Mouse (Mus musculus): ENCODE results near the gene Tnfsf9.
"Not testable (repeated sequence)": the region's sequence is repeated elsewhere in the genome, so short reads cannot be mapped to it uniquely, and the experiment has no call there.

Tnfsf9 gene

DNA sequence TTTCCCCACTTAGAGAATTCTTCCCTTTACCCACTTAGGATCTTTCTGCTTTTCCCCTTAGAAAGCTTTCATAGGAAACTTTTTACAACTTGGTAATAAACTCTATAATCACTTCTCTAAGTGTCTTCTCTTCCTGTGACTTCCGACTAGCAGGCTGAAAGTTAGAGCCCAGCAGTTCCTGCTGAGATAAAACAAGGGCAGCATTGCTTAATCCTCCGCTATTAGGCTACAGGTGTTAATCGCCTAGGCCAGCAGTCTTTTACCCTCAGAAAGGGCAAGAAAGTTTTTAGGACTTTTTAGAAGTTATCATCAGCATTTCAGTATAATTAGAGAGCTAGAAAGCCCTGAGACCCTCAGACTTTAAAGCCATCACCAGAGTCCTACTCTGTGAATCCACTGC is 28.9 kb downstream of the Tnfsf9 start:
- not testable (repeated sequence) for DNase-seq (ENCODE audit: low spot score in 2 of 2)

DNA sequence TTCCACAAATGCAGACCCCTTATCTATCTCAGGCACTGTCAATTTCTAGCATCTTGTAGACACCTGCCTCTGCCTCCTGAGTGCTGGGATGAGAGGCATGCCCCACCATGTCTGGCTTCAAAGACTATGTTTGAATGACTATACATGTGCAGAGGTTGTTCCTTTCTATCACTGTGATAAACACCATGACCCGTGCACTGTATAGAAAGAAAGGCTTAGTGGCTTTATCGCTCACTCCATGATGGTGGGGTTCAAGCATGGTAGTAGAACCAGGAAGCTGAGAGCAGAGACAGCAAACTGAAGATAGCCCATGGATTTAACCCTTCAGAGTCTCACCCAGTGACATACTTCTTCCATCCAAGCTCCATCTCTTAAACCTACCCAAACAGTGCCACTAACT is 29.6 kb downstream of the Tnfsf9 start:
- DNase-seq (ENCODE audit: low spot score in 2 of 2), result no peak

- DNase-seq (ENCODE audit: low spot score in 2 of 2), result no peak
These were observed 30.5 kb downstream of the Tnfsf9 start for GRCm38 (mm10) chr17:57135635-57136034.

- DNase-seq (ENCODE audit: low spot score in 2 of 2), result no peak
These were observed 33.6 kb downstream of the Tnfsf9 start for GRCm38 (mm10) chr17:57138676-57139075.

DNA sequence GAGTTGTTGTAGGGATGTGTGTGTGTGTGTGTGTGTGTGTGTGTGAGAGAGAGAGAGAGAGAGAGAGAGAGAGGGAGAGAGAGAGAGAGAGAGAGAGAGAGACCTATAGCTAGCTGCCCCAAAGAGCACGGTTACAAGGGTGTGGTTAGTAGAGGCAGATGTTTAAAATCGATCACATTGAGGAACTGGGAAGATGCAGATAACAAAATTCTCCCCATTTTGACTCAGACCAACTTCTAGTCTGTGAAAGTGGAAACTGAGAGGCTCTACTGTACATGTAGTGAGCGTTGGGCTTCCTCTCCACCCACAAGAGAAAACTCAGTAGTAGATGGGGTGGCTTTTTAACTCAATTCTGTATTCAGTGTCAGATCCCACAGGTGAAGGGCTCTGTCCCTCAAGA is 34.6 kb downstream of the Tnfsf9 start:
- no peak for DNase-seq (ENCODE audit: low spot score in 2 of 2)

DNA sequence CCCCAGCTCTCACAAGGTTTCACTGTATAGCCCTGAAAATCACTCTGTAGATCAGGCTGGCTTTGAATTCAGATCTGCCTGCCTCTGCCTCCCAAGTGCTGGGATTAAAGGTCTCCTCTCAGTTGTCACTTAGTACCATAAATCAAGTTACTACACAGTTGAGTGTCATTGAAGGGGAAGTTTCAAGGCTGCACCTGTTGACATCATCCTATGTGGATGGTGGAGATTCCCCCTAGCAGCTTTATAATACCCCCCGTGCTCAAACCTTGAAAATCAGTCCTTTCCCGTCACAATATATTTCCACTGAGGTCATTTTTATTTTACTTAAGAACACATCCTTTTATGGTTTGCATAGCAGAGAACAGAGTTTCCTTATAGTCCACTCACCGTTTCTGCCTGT is 38.6 kb downstream of the Tnfsf9 start:
- no peak for DNase-seq (ENCODE audit: low spot score in 2 of 2)

- DNase-seq (ENCODE audit: low spot score in 2 of 2), result no peak
These were observed 40.0 kb downstream of the Tnfsf9 start for GRCm38 (mm10) chr17:57145115-57145514.

- DNase-seq (ENCODE audit: low spot score in 2 of 2), result no peak
These were observed 43.2 kb downstream of the Tnfsf9 start for GRCm38 (mm10) chr17:57148343-57148742.

GRCm38 (mm10) chr17:57148994-57149803 is 44.1 kb downstream of the Tnfsf9 start, which contains the start of gene Cd70:
Gene Cd70, minus strand, starts transcription at chr17:57149777.
- DNase-seq (ENCODE audit: low spot score in 2 of 2), result no peak

GRCm38 (mm10) chr17:57153006-57153405 is 47.9 kb downstream of the Tnfsf9 start:
- DNase-seq (ENCODE audit: low spot score in 2 of 2), result no peak

DNA sequence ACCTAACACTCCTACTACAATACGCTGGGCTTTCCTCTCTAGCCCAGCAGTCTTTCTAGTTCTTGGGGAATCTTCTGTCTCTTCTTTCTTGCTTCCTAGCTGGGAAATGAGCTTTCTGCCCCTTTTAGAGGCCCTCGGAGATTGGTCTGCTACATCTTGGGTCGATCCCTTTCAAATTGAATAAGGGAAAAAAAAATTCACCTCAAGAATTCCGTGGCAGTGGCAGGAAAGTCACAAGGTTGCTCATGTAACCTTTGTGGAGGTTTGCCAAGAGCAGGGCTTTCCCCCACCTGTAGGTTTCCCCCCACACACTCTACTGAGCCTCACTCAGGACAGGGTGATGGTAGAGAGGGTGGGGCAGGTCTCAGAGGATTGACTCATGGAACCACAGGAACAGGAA is 48.7 kb downstream of the Tnfsf9 start:
- no peak for DNase-seq (ENCODE audit: low spot score in 2 of 2)
